Mouse (Mus musculus): ENCODE measurements around the gene Olfr259.

GRCm38 (mm10) chr2:87152524-87152923 lies 38.2 kb upstream of the Olfr259 start, which contains the start of gene Olfr1111:
- TF ChIP-seq CTCF (IDR thresholded peaks at IDR 0.05; ENCODE audit: extremely low read depth, insufficient read depth, insufficient read length, insufficient replicate concordance) (no peak), POLR2A (IDR thresholded peaks at IDR 0.05; ENCODE audit: low read depth, low read length) (no peak)
